Mouse (Mus musculus): ENCODE data around the gene Gm10961.
"Not testable (repeated sequence)": the region's sequence is repeated elsewhere in the genome, so short reads cannot be mapped to it uniquely, and the experiment has no call there.

Gene Gm10961

DNA sequence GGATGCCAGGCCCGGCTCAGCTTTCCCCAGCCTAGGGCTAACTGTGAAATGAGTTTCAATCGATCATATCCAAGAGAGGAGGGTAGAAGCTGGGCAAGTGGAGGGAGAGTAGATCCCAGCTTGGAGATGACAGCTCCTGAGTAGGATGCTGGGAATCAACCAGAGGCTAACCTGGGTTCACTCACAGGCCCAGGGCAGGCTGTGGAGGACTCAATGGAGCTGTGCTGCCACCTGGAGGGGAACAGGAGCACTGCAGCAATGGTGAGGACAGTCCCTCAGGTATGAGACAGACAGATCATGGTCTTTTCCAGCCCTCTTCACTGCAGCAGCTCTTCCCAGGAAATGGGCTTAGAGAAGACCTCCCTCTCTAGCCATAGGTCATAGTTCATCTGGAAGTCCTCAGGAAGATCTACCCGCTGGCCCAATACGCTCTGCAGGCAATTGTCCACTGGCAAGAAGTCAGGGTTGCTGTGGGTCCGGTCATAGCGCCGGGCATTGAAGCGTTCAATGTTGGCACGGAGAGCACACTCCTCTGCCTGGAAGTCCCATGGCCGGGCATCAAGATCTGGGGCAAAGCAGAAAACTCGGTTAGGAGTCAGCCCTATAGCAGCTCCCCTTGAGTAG, 18.1 kb upstream of the Gm10961 start:
- in situ Hi-C loops (cut with MseI, MboI): no loop called here

DNA sequence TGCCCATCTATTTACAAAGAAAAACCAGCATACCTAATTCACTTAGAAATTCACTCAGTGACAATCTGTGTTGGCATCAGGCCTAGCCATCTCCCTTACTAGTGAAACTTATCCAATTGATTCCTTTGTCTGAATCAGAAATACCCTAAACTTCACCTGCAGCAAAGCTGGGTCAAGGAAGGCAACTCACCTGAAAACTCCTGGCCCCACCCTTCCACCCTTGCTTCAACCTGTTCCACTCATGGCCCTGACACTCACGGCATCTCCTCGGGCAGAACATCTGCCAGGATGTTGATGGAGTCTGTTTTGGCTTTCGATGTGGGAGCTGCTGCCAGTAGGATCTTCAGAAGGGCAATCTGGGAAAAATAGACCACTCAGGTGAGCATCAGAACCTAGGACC, 13.3 kb upstream of the Gm10961 start:
- in situ Hi-C loops (cut with MseI, MboI): no loop called here

DNA sequence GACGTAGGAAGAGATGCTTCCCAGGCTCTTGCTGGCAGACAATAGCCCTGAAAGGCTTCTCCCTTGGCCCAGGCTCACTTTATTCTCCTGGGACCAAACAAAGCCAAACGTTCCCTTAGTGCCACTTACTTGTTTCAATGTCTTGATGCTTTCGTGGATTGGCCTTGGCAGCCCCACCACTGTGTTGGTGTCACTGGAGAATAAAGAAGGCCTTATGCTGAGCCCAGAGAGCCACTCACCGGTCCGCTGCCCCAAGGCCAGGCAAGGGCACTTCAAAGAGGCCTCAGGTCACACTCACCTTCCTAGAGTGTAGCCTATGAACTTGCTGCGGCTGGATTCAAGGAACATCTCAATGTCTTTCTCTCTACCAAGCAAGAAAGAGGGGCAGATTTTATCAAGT, 11.2 kb upstream of the Gm10961 start:
- in situ Hi-C loops (cut with MseI, MboI): no loop called here

DNA sequence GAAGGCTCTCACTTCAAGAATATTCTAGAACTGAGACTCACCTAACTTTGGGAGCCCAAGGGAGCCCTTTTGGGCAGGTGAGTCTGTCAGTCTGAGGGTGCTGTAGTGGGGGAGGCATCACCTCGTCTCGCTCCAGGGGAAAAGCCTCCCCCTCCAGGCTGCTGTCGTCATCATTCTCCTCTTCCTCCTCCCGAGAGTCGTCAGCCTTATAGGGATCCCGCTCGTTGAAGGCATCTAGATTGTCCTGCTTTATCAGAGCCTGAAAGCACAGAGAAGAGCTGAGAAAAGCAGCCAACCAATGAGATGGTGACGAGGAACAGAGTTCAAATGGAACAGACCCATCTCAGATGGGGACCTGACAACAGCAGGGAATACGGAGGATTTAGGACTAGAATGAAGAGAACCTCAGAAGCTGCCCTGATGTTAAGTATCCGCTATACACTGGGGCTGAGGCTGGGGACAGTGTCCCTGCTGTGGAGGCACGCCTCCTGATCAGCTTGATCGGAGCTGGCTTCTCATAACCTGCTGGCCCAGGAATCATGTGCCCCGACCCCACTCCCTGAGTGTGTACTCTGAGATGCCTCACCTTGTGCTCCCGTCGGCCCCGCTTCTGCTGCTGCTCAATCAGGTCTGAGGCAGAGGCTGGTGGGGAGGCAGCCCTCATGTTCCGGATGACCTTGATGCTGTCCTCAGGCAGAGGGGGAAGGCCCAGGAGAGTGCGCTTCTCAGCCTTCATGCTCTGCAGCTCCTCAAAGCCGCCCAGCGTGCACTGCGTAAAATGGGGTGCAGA, 9.6 kb upstream of the Gm10961 start:
- in situ Hi-C loops (cut with MseI, MboI): no loop called here

DNA sequence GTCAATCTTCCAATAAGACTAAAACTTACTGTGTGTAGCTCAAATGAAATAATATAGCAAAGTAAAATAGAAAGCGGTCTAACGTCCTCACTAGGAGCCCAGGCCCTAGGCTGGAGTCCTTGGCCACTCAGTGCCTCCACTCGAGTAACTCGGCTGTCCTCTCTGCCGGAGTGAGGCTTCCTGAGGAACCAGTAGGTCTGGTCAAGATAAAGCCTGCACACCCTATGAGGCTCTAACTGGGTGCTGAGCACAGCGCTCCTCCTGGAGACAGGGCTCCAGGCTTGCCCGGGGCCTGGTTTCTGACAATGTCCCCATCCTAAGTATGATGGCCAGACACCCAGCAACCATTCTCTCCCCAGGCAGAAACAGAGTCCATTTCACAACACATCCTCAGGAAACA, 8.6 kb upstream of the Gm10961 start:
- in situ Hi-C loops (cut with MseI, MboI): no loop called here

DNA sequence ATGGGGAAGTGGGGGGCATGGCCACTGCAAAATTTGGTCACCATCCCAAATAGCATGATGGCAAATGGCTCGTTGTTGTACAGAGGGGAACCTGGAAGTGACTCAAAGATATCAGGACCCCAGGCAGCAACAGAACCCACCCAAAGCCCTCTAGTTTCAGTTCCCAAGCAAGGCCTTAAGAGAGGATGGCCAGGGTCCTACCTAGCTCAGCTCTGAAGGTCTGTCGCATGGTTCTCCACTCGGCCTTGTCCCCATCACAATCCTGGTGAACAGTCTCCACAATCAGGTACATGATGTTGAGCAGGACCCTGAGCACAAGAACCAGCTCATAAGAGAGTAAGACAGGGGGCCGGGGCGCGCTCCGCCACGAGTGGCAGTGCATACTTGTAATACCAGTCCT, 6.7 kb upstream of the Gm10961 start:
- in situ Hi-C loops (cut with MseI, MboI): no loop called here

DNA sequence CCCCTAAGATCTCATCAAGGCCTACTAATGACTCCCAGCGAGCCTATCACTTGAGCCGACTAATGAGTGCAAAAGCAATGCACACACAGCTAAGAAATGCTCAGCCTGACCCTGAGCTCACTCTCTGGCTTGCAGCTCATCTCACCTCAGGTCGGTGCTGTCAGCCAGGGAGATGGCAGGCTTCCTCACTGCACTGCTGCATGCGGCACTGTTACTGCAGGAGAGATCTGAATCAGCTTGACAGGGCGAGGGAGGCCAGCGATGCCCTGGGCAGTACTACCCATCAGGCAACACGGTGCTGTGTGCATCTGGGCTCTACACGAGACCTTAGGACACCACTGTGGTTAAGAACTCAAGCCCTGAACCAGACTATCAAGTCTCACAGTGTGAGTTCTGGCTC, 5.6 kb upstream of the Gm10961 start:
- in situ Hi-C loops (cut with MseI, MboI): no loop called here

DNA sequence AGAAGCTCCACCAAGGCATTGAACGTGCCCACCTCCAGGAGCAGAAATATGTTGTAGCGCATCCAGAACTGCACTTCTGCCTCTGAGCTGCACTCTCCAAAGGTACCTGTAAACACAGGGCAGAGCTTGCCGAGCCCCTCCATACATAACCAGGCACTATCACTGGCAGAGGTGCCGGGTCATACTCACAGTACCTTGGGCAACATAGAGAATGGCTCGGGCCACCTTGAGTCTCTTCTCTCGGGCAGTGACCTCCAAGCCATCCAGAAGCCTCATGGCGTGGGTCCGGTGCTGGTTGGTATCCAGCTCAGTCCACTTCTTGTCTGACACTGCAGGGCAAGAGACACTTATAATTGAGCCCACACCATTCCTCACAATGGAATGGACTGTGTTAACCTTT, 4.4 kb upstream of the Gm10961 start:
- in situ Hi-C loops (cut with MseI, MboI): no loop called here

DNA sequence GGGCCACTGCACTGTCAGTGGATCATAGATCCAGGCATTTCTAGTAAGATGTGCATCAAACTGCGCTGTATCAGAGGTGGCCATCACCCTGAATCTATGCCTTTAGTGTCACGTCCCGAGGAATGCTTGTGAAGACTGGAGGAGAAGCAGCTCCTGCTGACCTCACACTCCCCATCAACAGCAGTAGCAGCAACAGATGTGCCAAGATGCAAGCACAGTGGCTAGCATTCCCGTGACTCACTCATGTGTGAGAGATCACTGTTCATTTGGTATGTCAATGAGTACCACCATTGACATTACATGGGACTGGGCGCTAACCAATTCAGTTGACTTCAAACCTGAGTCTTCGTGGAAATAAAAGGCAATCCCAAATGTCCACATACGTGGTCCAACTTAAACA, 3.5 kb upstream of the Gm10961 start:
- in situ Hi-C loops (cut with MseI, MboI): no loop called here

DNA sequence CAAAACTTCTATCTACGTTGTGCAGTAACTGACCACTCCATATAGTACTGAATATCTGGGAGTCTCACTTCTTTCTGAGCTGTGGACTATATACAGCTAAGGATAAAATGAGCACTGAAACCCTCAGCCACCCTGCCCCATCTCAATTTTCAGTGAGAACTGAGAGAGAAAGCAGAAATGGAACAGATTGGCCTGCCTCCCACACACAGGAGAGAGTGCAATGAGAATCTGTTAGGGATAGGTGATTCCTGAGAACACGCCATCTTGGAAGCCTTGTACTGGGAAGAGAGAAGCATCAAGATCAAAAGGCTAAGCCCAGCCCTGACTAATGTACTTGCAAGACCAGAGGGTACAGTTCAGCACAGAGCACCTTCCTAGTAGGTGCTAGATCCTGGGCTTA, 2.6 kb upstream of the Gm10961 start:
- in situ Hi-C loops (cut with MseI, MboI): no loop called here

DNA sequence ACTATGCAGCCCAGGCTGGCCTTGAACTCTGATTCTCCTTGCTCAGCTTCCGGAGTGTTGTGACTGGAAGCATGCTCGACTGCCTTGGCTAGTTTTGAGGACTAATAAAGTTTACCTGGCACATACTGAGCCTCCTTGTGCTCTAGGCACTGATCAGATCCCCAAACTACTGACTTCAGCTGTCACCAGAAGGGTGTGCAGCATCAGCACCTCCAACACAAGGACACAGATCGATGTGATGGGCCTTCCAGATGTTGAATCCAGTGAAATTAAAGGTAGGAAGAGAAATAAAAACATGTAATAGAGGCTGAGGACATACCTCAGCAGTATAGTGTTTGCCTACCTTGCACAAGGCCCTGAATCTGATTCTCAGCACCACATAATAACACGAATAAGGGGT, 1.7 kb upstream of the Gm10961 start:
- in situ Hi-C loops (cut with MseI, MboI): no loop called here

DNA sequence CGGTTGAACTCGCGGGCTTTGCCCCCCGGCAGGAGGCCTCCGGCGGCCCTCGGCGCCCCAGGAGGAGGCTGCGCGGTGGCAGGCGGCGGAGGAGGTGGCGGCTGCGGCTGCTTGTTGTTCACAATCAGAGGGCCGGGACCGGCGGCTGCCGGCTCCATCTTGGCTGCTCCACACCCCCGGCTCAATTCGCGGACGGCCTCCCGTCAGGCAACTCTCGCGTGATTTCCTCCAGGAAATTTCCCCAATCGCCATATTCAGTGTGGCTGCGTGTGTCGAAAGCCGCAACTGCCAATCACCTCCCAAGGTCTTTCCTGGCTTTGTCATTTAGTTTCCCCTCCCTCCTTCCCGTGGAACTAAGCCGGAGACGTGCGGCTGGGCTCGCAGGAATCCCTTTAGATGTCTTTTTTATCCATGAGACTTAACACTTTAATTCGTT, 419 bp downstream of the Gm10961 start, which contains the start of gene Strip1:
Strip1 (minus strand) TSS at position 172 of the 436 bp plus-strand sequence.
- in situ Hi-C loops (cut with MseI, MboI): no loop called here

DNA sequence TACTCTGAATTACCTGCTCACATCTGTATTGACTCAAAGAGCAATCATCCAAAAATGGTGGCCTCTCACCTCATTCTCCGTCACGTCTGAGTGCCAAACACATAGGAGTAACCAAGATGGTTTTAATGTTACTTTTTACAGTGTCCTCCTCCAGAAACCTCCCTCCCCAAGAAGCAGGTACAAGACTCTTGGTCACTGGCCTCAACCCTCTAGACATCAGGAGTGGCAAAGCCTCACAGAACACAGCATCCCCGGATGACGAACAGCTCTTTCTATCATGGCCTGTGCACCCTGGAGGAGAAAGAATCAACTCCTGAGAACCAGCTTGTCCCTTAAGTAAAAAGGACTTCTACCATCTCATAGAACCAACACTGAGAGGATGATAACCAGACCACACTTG, 1.7 kb downstream of the Gm10961 start:
- in situ Hi-C loops (cut with MseI, MboI): no loop called here

DNA sequence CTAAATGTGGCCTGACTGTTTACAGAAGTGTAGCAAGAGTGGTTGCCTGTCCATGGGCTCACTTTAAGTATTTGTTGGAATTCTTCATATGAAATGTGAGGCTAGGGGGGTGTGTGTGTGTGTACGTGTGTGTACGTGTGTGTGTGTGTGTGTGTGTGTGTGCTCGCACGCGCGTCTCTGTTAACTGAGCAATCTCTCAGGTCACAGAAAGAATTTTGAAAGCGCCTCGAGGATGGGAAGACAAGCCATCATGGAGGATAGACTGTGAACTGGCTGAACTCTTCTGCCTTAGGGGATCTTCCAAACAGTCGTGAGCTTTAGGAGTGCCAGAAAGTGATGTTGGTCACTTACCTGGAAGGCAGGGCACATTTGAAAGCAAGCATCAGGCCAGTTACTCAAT, 2.8 kb downstream of the Gm10961 start:
- in situ Hi-C loops (cut with MseI, MboI): no loop called here

DNA sequence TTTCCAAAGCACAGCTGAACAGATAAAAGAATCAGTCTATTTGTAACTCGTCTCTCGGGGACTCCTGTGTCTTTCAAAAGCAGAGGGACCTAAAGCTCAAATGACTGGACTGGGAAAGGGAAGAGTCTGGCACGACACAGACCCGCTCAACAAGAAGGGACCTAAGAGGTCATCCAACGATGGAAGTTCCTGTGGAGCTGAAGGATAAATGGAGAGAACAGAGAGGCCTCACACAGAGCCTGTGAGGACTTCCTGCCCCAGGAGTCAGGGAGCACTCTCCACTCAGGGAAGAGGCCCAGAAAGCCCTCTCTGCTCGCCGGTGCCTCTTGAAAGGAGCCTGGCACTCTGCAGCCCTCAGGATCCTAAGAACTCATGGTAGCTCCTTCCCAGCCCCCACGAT, 4.7 kb downstream of the Gm10961 start:
- in situ Hi-C loops (cut with MseI, MboI): no loop called here

DNA sequence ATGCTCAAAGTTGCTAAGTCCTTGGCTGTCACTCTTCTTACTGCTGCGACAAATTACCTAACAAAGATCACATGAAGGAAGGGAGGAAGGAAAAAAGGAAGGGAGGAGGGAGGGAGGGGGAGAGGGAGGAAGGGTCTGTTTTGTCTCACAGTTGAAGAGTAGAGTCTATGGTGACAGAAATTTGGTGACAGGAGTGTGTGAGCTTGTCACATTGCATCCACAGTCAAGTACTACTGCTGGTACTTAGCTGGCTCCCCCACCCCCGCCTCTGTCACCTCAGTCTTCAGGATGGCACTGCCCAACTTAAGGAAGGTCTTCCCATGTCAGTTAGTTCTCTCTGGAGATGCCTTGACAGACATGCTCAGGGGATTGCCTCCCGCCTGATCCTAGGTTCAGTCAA, 5.1 kb downstream of the Gm10961 start:
- in situ Hi-C loops (cut with MseI, MboI): no loop called here

DNA sequence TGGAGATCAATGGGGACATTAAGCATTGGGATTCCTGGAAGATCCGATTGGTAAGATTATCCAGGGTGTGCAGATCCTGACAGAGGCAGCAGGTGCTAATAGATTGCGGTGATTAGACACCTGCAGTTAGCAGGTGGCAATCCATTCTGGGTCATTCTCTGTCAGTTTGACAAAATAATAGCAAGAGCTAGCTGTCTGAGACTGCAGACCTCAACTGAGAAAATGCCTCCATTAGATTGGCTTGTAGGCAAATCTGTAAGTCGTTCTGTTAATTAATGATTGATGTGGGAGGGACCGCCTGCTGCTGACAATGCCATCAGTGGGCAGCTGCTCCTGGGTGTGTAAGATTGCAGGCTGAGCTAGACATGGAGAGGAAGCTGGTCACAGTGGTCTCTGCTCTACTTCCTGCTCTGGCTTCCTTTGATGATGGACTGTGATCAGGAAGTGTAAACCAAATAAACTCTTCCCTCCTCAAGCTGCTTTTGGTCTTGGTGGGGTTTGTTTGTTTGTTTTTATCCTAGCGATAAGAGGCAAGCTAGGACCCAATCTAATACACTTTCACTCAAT, 6.6 kb downstream of the Gm10961 start:
- in situ Hi-C loops (cut with MseI, MboI): no loop called here

DNA sequence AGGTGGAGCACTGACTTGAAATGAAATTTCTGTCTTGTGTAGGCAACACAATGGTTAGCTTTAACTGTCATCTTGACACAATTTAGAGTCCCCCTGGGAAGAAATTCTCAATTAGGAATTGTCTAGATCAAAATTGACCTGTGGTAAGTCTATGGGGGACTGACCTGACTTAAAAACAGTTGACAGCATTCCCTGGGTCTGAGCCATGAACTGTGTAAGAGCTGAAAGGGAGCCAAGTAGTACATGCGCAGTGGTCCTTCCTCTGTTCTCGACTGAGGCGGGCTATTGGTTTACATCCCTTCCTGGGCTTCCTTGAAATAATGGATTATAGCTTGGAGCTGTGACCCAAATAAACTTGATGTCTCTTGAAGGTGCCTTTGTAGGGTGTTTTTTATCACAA, 15.8 kb downstream of the Gm10961 start:
- in situ Hi-C loops (cut with MseI, MboI): no loop called here

DNA sequence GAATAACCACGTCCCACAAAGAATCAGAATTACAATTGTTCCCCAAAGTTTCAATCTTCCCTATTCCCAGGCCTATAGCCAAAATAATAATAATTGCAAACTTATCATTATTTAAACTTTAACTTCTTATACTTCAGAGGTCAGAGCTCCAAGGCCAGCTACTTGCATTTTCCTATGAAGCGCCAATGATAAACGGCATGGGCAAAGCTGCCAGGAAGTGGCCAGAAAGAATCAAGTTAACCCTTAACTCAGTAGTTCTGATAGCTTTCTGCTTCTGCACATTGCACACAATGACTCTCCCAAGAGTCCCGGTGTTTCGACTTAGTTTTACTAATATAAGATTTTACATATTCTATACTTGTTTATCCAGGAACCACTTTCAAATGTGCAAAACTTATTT, 19.2 kb downstream of the Gm10961 start:
- in situ Hi-C loops (cut with MseI, MboI): not testable (repeated sequence)

DNA sequence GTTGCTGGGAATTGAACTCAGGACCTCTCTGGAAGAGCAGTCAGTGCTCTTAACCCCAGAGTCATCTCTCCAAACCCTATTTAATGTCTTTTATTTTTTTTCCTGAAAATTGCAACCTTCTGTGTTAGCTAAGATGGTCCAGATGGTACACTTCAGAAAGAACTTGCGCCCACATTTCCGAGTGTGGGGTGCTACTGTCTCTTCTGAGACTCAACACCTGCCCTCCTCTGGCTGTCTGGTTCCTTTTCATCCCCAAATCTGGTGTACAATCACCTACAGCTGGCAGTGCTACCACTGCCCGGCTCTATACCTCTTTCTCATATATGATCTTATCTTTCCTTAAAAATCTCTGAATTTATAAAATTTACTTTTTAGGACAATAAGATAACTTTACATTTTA, 21.8 kb downstream of the Gm10961 start:
- in situ Hi-C loops (cut with MseI, MboI): no loop called here

DNA sequence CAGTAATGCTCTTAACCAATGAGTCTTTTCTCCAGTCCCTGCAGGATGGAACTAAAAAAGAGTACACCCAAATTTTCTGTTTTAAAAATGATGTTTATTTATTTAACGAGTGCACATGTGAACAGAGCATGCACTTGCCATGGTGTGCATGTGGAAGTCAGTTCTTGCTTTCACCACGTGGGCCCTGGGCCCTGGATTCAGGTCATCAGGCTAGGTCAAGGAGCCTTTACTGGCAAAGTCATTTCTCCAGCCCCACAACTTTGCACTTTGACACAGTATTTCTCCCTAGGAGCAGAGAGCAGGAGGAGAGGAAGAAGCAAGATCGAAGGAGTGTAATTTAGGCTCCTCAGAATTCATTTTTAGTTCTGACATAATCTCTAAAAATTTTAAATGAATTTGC, 23.7 kb downstream of the Gm10961 start:
- in situ Hi-C loops (cut with MseI, MboI): no loop called here

DNA sequence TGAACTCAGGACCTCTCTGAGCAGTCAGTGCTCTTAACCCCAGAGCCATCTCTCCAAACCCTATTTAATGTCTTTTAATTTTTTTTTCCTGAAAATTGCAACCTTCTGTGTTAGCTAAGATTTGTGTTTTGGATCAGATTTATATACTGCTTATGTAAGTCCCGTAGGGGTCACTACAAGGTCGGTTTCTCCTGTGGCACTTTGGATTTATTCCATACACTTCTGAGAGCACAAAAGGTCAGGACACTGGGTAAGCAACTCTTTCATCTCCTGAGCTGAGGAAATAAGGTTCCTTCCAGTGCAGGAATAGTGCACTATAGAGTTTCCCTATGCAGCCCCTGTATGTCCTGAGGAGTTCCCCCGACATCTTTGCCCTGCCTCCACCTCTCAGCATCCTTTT, 24.4 kb downstream of the Gm10961 start:
- in situ Hi-C loops (cut with MseI, MboI): no loop called here

DNA sequence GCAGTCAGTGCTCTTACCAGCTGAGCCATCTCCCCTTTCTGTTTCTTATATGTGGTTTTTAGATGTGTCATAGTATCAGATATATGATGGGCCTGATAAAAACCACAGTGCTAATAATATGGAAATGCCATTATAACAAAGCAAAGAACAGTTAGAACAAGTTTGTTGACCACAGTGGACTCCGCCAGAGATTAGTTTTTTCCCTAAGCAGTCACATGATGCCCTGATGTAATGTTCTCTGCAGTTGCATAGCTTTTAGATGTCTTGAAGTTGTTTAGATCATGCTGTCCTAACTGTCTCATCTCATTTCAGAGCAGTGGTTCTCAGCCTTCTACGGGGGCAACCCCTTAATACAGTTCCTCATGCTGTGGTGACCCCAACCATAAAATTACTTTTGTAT, 25.0 kb downstream of the Gm10961 start:
- in situ Hi-C loops (cut with MseI, MboI): no loop called here

Data from mouse trophoblast stem cell (cell line).